Mouse (Mus musculus): Measurements from ENCODE around the gene Tmem136.
"Not testable (repeated sequence)": the region's sequence is repeated elsewhere in the genome, so short reads cannot be mapped to it uniquely, and the experiment has no call there.

Tmem136 gene

GRCm38 (mm10) chr9:43116134-43116996 is at the start of gene Tmem136:
Tmem136 (minus strand) TSS chr9:43116570.
- DNase-seq (ENCODE audit: low spot score): peak; percentile 31

GRCm38 (mm10) chr9:43155960-43156359 is 39.6 kb upstream of the Tmem136 start:
- no peak for DNase-seq (ENCODE audit: low spot score)

GRCm38 (mm10) chr9:43151779-43152178 is 35.4 kb upstream of the Tmem136 start:
- DNase-seq (ENCODE audit: low spot score): peak; percentile 38

- no peak for DNase-seq (ENCODE audit: low spot score)
These were observed 34.6 kb upstream of the Tmem136 start for GRCm38 (mm10) chr9:43150957-43151356.

GRCm38 (mm10) chr9:43150075-43150474 is 33.7 kb upstream of the Tmem136 start:
- DNase-seq (ENCODE audit: low spot score): no peak

- DNase-seq (ENCODE audit: low spot score): no peak
These were observed 33.1 kb upstream of the Tmem136 start for GRCm38 (mm10) chr9:43149498-43149897.

- DNase-seq (ENCODE audit: low spot score): no peak
These were observed 28.8 kb upstream of the Tmem136 start for GRCm38 (mm10) chr9:43145196-43145595.

- no peak for DNase-seq (ENCODE audit: low spot score)
These were observed 27.9 kb upstream of the Tmem136 start for GRCm38 (mm10) chr9:43144206-43144810.

GRCm38 (mm10) chr9:43141839-43142238 is 25.5 kb upstream of the Tmem136 start:
- DNase-seq (ENCODE audit: low spot score): peak; percentile 60

- no peak for DNase-seq (ENCODE audit: low spot score)
These were observed 17.2 kb upstream of the Tmem136 start for GRCm38 (mm10) chr9:43133525-43133924.

- DNase-seq (ENCODE audit: low spot score): no peak
These were observed 16.0 kb upstream of the Tmem136 start for GRCm38 (mm10) chr9:43132380-43132779.

GRCm38 (mm10) chr9:43131940-43132339 is 15.6 kb upstream of the Tmem136 start:
- DNase-seq (ENCODE audit: low spot score): no peak

GRCm38 (mm10) chr9:43130684-43131083 is 14.3 kb upstream of the Tmem136 start:
- no peak for DNase-seq (ENCODE audit: low spot score)

GRCm38 (mm10) chr9:43127101-43127787 is 10.9 kb upstream of the Tmem136 start:
- DNase-seq (ENCODE audit: low spot score): peak; percentile 41

GRCm38 (mm10) chr9:43122379-43122778 is 6.0 kb upstream of the Tmem136 start:
- DNase-seq (ENCODE audit: low spot score): no peak

GRCm38 (mm10) chr9:43121948-43122347 is 5.6 kb upstream of the Tmem136 start:
- DNase-seq (ENCODE audit: low spot score): not testable (repeated sequence)

GRCm38 (mm10) chr9:43116997-43117336 is 597 bp upstream of the Tmem136 start:
- no peak for DNase-seq (ENCODE audit: low spot score)

GRCm38 (mm10) chr9:43115431-43116133 is 788 bp downstream of the Tmem136 start:
- no peak for DNase-seq (ENCODE audit: low spot score)

- DNase-seq (ENCODE audit: low spot score): peak; percentile 36
These were observed 1.5 kb downstream of the Tmem136 start for GRCm38 (mm10) chr9:43114833-43115232.

- DNase-seq (ENCODE audit: low spot score): peak; percentile 24
These were observed 5.9 kb downstream of the Tmem136 start for GRCm38 (mm10) chr9:43110286-43110980.

- DNase-seq (ENCODE audit: low spot score): no peak
These were observed 7.2 kb downstream of the Tmem136 start for GRCm38 (mm10) chr9:43109125-43109524.

- DNase-seq (ENCODE audit: low spot score): no peak
These were observed 7.6 kb downstream of the Tmem136 start for GRCm38 (mm10) chr9:43108721-43109120.
